Mouse (Mus musculus) hindbrain, embryonic 10.5 days (tissue): ENCODE data around the gene Htra2. TPM values are rescaled to one million over a fixed set of nuclear protein-coding genes. Genes with fewer than 3 reads are reported as not detected.

Experiments used
- DNase-seq: peaks from one replicate; pipeline ENCODE4 v3.0.0-alpha.2; 2017; ENCODE audit warnings: low spot score
- H3K27ac ChIP-seq: fragments of 300-500 bp; sonication (generic); 2 replicates; pipeline ENCODE4 v1.5.1; 2016; ENCODE audit warnings: mild to moderate bottlenecking, moderate library complexity
- H3K27me3 ChIP-seq: fragments of 300-500 bp; sonication (generic); 2 replicates; pipeline ENCODE4 v1.6.1; 2016; ENCODE audit warnings: mild to moderate bottlenecking; ENCODE audit not compliant: poor library complexity, insufficient read depth, severe bottlenecking
- H3K36me3 ChIP-seq: fragments of 300-500 bp; sonication (generic); 2 replicates; pipeline ENCODE4 v1.6.1; 2016; ENCODE audit warnings: mild to moderate bottlenecking, moderate library complexity
- H3K4me1 ChIP-seq: fragments of 300-500 bp; sonication (generic); replicated peaks from 2 replicates; pipeline ENCODE4 v1.6.1; 2016; ENCODE audit warnings: mild to moderate bottlenecking
- H3K4me3 ChIP-seq: fragments of 300-500 bp; sonication (generic); 2 replicates; pipeline ENCODE4 v1.5.1; 2016; ENCODE audit warnings: mild to moderate bottlenecking, moderate library complexity
- H3K9me3 ChIP-seq: fragments of 300-500 bp; sonication (generic); 2 replicates; pipeline ENCODE4 v1.6.1; 2016; ENCODE audit warnings: mild to moderate bottlenecking, moderate library complexity
- WGBS: fragments of 180-500 bp; shearing (Covaris S2); methylation state at CpG from one replicate; pipeline ENCODE4 v1.1.7; 2016; 5-methylcytosine and 5-hydroxymethylcytosine counted together
- polyA plus RNA-seq: library from polyadenylated mRNA; unstranded; fragments of >200 nt; fragmentation: Nextera tagmentation; extraction: Ambion mirVana; gene quantifications from 2 replicates; pipeline ENCODE4 v1.2.1, GENCODE M21; 2016

The Htra2 gene
- 70.9 and 82.5 TPM in 2 replicates for polyA plus RNA-seq

- under 1% methylated on average over 50 of the region's 50 CpGs for WGBS
- Histone ChIP-seq H3K4me3 (peak within 1 kb of the TSS; percentile 99), H3K27me3 (0 out of 2 replicates have a peak, but pooled peaks cover 3% of the 10 kb centered on the region), H3K9me3 (no peaks in the 10 kb centered on the region), H3K27ac (peak within 1 kb of the TSS; percentile 95), H3K36me3 (peaks cover 47% of the 10 kb centered on the region), H3K4me1 (peaks cover 40% of the 10 kb centered on the region)
- no peak for DNase-seq
Observed at GRCm38 (mm10) chr6:83054871-83055431, at the start of gene Htra2. Htra2 (minus strand) TSS chr6:83055273.

DNA sequence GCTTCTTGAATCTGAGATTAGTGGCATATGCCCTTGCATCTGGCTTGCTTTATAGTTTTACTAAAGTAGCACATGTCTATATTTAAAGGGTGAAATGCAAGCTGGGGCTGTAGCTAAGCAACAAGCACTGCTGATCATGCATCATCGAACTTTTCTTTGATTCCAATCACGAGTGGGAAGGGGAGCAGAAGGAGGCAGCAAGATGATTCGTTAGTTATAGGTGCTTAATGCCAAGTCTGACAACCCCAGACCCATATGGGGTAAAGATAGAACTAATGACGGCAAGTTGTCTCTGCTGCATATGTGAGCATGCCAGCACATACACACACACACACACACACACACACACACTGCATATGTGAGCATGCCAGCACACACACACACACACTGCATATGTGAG lies 49.1 kb upstream of the Htra2 start:
- H3K27ac ChIP-seq = no peak overlapping the region
- peaks cover 25% of the 10 kb centered on the region for H3K27me3 ChIP-seq
- H3K4me1 ChIP-seq = peaks cover 38% of the 10 kb centered on the region
- 0 out of 2 replicates have a peak, but pooled peaks cover 3% of the 10 kb centered on the region for H3K36me3 ChIP-seq
- no peak overlapping the region for H3K4me3 ChIP-seq
- H3K9me3 ChIP-seq = no peaks in the 10 kb centered on the region
- DNase-seq = no peak
- WGBS = 77% methylated on average over 4 of the region's 4 CpGs

DNA sequence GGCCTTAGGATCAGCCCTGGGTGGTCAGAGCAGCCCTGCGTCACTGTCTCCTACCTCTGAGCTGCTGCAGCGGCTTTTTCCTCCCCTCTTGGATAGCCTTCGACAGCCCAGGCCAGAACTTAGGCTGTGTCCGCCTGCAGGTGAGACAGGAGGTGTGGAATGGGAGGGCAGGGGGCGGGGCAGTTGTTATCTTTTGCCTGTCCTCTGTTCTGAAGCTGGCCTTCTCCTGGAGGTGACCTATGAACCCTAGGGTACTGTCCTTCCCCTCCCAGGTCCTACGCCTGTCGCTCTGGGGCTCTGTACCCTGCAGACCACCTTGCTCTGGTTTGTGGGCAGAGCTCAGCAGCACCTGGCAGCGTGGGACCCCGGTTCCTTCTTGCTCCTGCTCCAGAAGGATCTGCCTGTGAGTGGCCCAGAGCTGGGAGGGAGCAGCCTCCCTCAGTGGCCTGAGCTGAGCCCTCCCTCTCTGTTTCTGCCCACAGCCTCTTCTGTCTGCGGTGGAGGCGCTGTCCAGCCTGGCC lies 48.1 kb upstream of the Htra2 start:
- peak overlapping the region; percentile 76 for H3K4me3 ChIP-seq

DNA sequence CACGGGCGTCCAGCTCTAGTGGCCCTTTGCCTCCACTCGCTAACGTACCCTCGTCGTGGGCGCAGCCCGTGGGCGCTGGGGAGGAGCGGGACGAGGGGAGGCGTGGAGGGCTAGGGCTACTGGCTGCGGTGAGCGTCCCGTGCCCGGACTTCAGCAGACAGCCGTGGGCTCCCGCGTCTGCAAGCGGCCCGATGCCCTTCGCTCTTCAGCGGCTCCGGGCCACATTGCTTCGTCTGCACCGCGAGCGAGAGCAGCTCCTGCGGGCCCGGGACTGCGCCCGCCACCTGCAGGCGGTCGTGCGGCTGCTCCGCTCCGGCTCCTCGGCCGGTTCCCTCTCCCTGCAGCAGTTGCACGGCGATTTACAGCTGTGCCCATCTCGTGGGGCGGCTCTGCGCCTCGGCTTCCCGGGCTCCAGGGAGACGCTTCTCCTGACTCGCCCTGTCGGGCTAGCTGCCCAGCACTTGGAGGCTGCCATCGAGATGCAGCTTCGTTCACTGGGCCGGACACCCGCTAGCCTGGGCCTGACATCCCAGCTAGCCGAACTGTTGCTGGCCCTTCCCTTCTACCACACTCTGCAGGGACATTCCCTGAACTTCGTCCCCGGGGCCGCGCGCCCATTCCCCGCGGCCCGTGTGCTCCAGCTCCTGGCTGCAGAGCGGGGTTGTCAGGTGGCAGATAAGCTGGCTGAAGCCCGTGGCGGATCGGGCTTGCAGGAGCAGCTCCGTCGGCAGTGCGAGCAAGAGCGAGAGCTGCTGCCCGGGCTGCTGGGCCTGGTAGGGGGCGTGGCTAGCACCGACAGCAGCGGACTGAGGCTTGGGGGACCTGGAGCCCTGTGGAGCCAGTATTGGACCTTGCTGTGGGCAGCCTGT lies 46.8 kb upstream of the Htra2 start:
- Histone ChIP-seq H3K4me3 (peak overlapping the region; percentile 76), H3K27ac (peak overlapping the region; percentile 86), H3K9me3 (no peaks in the 10 kb centered on the region), H3K4me1 (peaks cover 22% of the 10 kb centered on the region), H3K36me3 (no peaks in the 10 kb centered on the region), H3K27me3 (peaks cover 25% of the 10 kb centered on the region)
- WGBS = under 1% methylated on average over 74 of the region's 74 CpGs
- peak; percentile 74 for DNase-seq

More for the DNA sequence above, 48.1 kb upstream of the Htra2 start:
- H3K27ac ChIP-seq = no peak overlapping the region; the same call in 1 of the 2 replicates
- no peak for DNase-seq
- 41% methylated on average over 11 of the region's 11 CpGs for WGBS
- no peaks in the 10 kb centered on the region for H3K9me3 ChIP-seq
- H3K36me3 ChIP-seq = 0 out of 2 replicates have a peak, but pooled peaks cover 3% of the 10 kb centered on the region
- peaks cover 32% of the 10 kb centered on the region for H3K4me1 ChIP-seq
- peaks cover 25% of the 10 kb centered on the region for H3K27me3 ChIP-seq

DNA sequence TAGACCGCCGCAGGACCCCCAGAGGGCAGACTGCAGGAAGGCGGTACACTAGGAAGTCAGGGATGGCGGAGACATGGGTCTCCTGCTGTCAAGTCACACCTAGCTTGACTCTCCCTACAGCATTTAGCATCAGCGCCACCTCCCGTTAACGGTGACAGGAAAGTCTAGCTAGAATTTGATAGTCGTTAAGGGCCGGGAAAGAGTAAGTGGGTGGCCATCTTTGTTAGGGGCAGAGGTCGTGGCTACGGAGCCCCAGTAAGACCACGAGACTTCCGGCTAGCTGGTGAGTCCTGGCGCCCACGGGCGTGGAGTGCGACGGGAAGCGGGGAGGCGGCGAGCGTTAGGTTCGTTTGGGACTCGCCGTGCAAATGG lies 46.2 kb upstream of the Htra2 start, which contains the start of the genes Ccdc142 and Gm42688:
Gene Ccdc142, plus strand, starts transcription at position 286 of the 372 bp plus-strand sequence.
Gene Gm42688, plus strand, starts transcription at position 302 of the 372 bp plus-strand sequence.
- Histone ChIP-seq H3K4me1 (peaks cover 22% of the 10 kb centered on the region), H3K27me3 (peaks cover 27% of the 10 kb centered on the region), H3K9me3 (no peaks in the 10 kb centered on the region), H3K27ac (peak within 1 kb of the TSS; percentile 86), H3K4me3 (peak within 1 kb of the TSS; percentile 76), H3K36me3 (no peaks in the 10 kb centered on the region)
- WGBS = under 1% methylated on average over 25 of the region's 25 CpGs
- DNase-seq = peak; percentile 84

GRCm38 (mm10) chr6:83098411-83098810 lies 43.3 kb upstream of the Htra2 start:
- no peak overlapping the region for H3K4me3 ChIP-seq
- peaks cover 20% of the 10 kb centered on the region for H3K4me1 ChIP-seq
- DNase-seq = no peak
- peaks cover 33% of the 10 kb centered on the region for H3K27me3 ChIP-seq
- no peaks in the 10 kb centered on the region for H3K36me3 ChIP-seq
- H3K27ac ChIP-seq = no peak overlapping the region
- 73% methylated on average over 2 of the region's 2 CpGs for WGBS
- H3K9me3 ChIP-seq = 0 out of 2 replicates have a peak, but pooled peaks cover 5% of the 10 kb centered on the region

DNA sequence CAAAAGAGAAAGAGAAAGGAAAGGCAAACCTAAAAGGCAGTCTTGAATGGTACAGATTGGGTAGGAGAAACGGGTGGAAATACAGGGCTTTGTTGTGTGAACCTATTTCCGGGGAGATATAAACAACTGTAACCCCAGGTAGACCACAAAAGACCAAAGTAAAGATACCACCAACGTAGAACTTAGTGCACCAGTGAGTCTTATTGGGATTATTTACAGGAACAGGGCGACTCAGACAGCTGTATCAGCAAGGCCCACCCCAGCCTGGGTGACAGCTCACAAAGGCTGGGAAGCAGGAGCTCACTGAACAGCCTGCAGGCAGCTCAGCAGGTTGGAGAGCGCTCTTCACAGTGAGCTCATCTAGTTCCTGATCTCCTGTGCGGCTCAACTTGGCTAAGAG lies 40.9 kb upstream of the Htra2 start:
- 43% methylated on average over 6 of the region's 6 CpGs for WGBS
- H3K9me3 ChIP-seq = 0 out of 2 replicates have a peak, but pooled peaks cover 5% of the 10 kb centered on the region
- no peak for DNase-seq
- H3K36me3 ChIP-seq = no peaks in the 10 kb centered on the region
- H3K4me3 ChIP-seq = no peak overlapping the region
- H3K27me3 ChIP-seq = peaks cover 35% of the 10 kb centered on the region
- H3K4me1 ChIP-seq = no peaks in the 10 kb centered on the region; the same call in 1 of the 2 replicates
- no peak overlapping the region for H3K27ac ChIP-seq

GRCm38 (mm10) chr6:83092416-83093127 lies 37.5 kb upstream of the Htra2 start:
- no peak for DNase-seq
- H3K36me3 ChIP-seq = no peaks in the 10 kb centered on the region
- 0 out of 2 replicates have a peak, but pooled peaks cover 5% of the 10 kb centered on the region for H3K9me3 ChIP-seq
- H3K27ac ChIP-seq = no peak overlapping the region
- H3K4me1 ChIP-seq = peaks cover 11% of the 10 kb centered on the region
- H3K4me3 ChIP-seq = no peak overlapping the region
- peaks cover 57% of the 10 kb centered on the region for H3K27me3 ChIP-seq
- 43% methylated on average over 6 of the region's 6 CpGs for WGBS

- Histone ChIP-seq H3K36me3 (peaks cover under 1% of the 10 kb centered on the region; the same call in 1 of the 2 replicates), H3K27me3 (peaks cover 92% of the 10 kb centered on the region), H3K4me1 (peaks cover 42% of the 10 kb centered on the region), H3K9me3 (no peaks in the 10 kb centered on the region), H3K4me3 (peak overlapping the region; percentile 43), H3K27ac (no peak overlapping the region)
- no peak for DNase-seq
- 4% methylated on average over 9 of the region's 9 CpGs for WGBS
Observed at GRCm38 (mm10) chr6:83087926-83088260, 32.8 kb upstream of the Htra2 start.

GRCm38 (mm10) chr6:83087205-83087925 lies 32.3 kb upstream of the Htra2 start:
- Histone ChIP-seq H3K9me3 (no peaks in the 10 kb centered on the region), H3K4me3 (peak overlapping the region; percentile 43), H3K4me1 (peaks cover 42% of the 10 kb centered on the region), H3K27ac (no peak overlapping the region), H3K36me3 (peaks cover 6% of the 10 kb centered on the region; the same call in 1 of the 2 replicates), H3K27me3 (peaks cover 93% of the 10 kb centered on the region)
- WGBS = 1% methylated on average over 47 of the region's 47 CpGs
- DNase-seq = peak; percentile 58

- Histone ChIP-seq H3K27me3 (peaks cover 96% of the 10 kb centered on the region), H3K36me3 (peaks cover 16% of the 10 kb centered on the region), H3K4me3 (peak within 1 kb of the TSS; percentile 43), H3K27ac (no peak within 1 kb of the TSS), H3K9me3 (no peaks in the 10 kb centered on the region), H3K4me1 (peaks cover 42% of the 10 kb centered on the region)
- 3% methylated on average over 42 of the region's 42 CpGs for WGBS
- DNase-seq = no peak
Observed at GRCm38 (mm10) chr6:83086121-83087035, 31.3 kb upstream of the Htra2 start, which contains the start of gene Lbx2. Lbx2 (plus strand) TSS chr6:83086367.
